Mouse (Mus musculus) kidney, adult 8-10 months (tissue): Measurements from ENCODE around the gene Ly6g5b.
"Not testable (repeated sequence)": the region's sequence is repeated elsewhere in the genome, so short reads cannot be mapped to it uniquely, and the experiment has no call there.

Experiments used
- DNase-seq, 2 experiments: peaks; one replicate each; pipeline ENCODE4 v3.0.0; 2022

Gene Ly6g5b

DNA sequence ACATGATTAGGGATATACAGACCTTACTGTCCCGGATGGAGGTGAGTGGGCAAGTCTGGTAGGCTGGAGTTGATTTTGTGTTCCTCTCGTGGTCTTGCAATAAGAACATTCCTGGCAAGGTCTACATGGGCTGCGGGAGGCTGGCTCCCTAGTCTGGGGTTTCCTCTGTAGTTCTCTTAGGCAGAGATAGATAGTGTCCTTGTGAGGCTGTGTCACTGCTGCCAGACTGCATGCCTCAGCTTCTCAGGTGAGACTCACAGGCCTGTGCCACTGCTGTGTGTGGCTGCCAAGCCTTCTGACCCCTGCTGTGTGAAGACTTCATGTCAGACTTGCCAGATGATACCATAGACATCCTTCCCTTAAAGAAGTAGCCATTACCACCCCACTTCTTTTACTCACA, 24.0 kb upstream of the Ly6g5b start:
- DNase-seq, result no peak

GRCm38 (mm10) chr17:35135591-35136320, 20.5 kb upstream of the Ly6g5b start:
- DNase-seq, result no peak

GRCm38 (mm10) chr17:35134801-35135590, 19.8 kb upstream of the Ly6g5b start, which contains the start of gene Bag6:
Bag6 (plus strand) TSS chr17:35135178.
- DNase-seq, result peak; percentile 92 to 93

- DNase-seq, result no peak
Observed at GRCm38 (mm10) chr17:35133517-35133916, 18.3 kb upstream of the Ly6g5b start.

- no peak for DNase-seq
Observed at GRCm38 (mm10) chr17:35132174-35132560, 16.9 kb upstream of the Ly6g5b start.

- peak in 1 of 2 experiments; percentile 41 for DNase-seq
Observed at GRCm38 (mm10) chr17:35131500-35132173, 16.4 kb upstream of the Ly6g5b start, which contains the start of gene Apom. Apom (minus strand) TSS chr17:35132050.

GRCm38 (mm10) chr17:35131038-35131437, 15.8 kb upstream of the Ly6g5b start:
- DNase-seq, result no peak

- no peak for DNase-seq
Observed at GRCm38 (mm10) chr17:35128996-35129395, 13.8 kb upstream of the Ly6g5b start.

DNA sequence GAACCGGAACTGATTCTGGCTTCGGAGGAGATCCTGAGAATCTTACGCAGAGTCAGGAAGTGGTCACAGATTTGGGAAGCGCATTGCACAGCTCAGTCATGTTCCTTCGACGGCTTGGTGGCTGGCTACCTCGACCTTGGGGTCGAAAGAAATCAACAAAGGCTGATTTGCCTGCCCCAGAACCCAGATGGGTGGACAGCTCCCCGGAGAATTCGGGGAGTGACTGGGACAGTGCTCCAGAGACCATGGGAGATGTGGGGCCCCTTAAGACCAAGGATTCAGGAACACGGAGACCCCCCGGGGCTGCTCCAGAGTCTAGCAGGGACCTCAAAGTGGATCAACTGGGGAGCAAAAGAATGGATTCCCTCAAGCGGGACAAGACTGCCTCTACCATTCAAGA, 11.8 kb upstream of the Ly6g5b start:
- no peak for DNase-seq

GRCm38 (mm10) chr17:35126206-35126611, 11.0 kb upstream of the Ly6g5b start, which contains the start of gene D17H6S53E:
D17H6S53E (plus strand) TSS chr17:35126373.
- DNase-seq, result peak; percentile 66 to 69

- no peak for DNase-seq
Observed at GRCm38 (mm10) chr17:35125578-35125977, 10.3 kb upstream of the Ly6g5b start.

DNA sequence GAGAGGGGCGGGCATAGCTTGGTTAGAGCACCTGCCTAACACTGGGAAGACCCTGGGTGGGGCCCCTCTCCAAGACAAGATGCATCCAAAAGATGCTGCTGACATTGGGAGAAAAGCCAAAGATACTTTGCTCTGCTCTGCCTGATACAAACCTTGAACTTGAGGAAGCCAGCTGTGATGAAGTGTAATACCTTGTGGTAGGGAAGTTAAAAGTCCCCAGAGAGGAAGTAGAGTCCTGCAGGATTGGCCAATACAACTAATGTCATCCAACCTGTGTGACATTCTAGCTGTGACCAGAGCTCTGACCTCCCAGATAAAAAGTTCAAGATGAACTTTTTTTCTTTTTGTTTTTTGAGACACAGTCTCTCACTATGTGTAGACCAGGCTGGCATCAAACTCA, 9.9 kb upstream of the Ly6g5b start:
- DNase-seq, result no peak

DNA sequence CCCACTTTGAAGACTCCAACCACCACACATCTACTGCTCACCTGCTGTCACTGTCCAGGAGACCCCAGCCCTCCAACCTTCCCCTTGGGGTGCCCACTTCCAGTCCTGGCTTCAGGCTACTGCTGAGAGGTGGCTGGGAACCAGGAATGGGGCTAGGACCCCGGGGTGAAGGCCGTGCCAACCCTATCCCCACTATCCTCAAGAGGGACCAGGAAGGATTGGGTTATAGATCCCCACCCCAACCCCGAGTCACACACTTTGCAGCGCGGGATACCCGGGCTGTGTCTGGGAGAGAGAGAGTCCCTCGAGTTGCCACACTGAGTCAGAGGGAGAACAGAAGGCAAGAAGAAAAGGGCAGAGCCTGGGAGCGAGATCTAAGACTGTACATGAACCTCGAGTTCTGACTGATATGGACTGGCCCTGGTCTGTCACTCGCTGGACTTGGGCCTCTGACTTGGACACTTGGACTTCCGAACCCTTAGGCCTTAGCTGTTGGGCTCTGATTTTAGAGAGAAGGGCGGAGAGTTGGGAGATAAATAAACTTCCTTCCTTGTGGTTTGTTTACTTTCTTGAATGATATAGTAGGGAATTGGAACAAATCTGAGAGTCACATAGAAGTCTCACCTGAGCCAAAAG, 9.2 kb upstream of the Ly6g5b start:
- DNase-seq, result not testable (repeated sequence)

GRCm38 (mm10) chr17:35123287-35123686, 8.1 kb upstream of the Ly6g5b start:
- not testable (repeated sequence) for DNase-seq

DNA sequence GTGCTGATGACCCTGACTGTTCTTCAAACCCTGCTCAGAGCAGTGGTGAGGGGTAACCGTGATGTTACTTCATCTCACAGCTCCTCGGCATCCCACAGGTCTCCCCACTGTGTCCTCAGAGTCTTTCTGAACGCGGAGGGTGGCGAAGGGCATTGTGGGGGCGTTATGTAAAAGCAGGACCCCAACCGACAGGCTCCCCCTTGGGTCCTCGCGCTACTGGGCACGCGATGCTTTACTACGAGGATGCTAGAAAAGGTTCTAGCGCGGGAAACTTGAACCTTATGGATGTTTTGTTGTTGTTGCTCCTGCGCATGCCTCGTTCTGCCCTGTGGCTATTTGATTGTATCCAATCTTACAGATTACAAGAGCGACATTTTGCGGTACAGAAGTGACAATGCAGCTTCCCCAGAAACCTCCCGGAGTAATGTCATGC, 6.7 kb upstream of the Ly6g5b start, which contains the start of gene Csnk2b:
Gene Csnk2b, minus strand, starts transcription at position 183 of the 433 bp plus-strand sequence.
- DNase-seq, result peak; percentile 44 to 51

DNA sequence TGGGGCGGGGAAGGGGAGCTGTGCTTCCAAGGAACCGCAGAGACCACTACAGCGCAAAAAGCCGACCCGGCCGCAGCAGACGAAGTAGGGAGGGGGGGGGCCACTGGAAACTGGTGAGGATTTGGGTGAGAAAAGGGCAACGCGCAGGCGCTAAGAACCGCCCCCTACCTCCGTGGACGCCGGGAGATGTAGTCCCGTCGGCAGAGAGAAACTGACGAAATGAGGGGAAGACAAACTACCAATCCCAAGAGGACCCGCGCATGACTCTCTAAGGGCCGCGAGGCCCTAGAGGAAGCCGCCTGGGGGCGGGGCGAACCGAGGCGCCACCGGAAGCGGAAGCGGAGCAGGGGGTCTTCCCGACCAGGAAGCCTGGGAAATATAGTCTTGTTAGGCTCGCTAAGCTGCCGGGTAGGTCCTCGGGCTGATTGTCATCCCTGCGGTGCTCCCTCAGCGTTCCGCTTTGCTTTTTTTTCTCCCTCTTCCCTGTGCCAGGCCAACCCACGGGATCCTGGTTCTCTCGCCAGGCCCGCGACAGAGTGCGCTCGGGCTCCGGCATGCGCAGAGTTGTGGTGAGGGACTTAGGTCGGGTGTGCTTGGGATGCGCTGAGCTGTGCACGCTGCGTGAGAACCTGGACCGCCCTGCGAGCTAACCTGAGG, 6.0 kb upstream of the Ly6g5b start, which contains the start of gene Gpank1:
Gene Gpank1, plus strand, starts transcription at position 313 of the 657 bp plus-strand sequence.
- DNase-seq, result peak; percentile 98 to 99

GRCm38 (mm10) chr17:35120745-35121142, 5.5 kb upstream of the Ly6g5b start:
- DNase-seq, result peak; percentile 49 to 58

DNA sequence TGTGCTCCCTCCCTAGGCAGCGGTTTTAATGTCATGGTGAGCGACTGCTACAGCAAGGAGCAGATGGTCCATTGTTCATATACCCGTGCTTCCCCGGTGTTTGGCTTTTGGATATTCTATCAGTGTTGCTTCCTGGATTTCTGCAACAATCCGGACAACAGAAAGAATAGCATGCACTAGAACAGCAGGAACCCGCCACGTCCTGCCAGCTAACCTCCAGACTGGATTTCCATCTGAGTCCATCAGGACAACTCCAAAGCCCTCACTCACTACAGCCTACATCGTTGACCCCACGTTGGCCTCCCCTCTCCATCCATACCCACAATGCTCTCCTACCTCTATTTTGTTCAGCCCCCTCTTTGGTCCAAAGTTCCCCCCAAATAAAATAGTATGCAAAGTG, 3.5 kb downstream of the Ly6g5b start:
- DNase-seq, result no peak

DNA sequence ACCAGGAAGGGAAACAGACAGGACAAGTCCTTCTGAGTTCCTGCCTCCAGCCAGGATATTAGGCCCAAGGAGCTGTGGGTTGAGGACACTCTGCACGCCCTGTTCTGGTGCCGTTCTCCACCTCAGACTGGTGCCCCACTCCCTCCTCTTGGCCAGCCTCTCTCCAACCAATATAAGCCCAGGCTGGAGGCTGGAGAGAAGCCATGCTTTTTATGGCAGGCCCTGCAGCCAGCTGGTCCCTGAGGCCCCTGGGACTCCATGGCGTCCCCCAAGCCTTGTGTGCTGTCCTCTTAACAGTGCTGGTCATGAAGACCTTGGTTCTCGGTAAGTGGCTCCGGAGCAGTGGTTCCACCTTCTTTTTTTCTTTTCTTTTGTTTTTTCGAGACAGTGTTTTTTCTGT, 7.1 kb downstream of the Ly6g5b start, which contains the start of gene Ly6g5c:
Gene Ly6g5c, plus strand, starts transcription at position 183 of the 400 bp plus-strand sequence.
- DNase-seq, result no peak

DNA sequence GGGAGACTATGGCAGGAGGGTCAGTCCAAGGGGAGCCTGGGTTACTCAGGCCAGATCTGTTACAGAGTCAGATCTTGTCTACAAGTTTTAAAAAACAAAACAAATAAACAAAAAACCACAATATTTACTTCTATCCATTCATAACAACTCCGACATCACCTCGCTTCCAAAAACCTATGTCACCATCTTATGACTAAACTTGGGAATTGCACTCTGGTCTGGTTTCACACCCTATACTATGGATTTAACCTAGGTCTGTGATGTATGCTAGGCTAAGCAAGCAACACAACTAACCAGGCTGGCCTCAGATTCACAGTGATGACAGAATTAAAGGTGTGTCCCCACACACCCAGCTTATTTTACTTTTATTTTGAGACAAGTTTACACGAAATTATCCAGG, 8.7 kb downstream of the Ly6g5b start:
- DNase-seq, result no peak

DNA sequence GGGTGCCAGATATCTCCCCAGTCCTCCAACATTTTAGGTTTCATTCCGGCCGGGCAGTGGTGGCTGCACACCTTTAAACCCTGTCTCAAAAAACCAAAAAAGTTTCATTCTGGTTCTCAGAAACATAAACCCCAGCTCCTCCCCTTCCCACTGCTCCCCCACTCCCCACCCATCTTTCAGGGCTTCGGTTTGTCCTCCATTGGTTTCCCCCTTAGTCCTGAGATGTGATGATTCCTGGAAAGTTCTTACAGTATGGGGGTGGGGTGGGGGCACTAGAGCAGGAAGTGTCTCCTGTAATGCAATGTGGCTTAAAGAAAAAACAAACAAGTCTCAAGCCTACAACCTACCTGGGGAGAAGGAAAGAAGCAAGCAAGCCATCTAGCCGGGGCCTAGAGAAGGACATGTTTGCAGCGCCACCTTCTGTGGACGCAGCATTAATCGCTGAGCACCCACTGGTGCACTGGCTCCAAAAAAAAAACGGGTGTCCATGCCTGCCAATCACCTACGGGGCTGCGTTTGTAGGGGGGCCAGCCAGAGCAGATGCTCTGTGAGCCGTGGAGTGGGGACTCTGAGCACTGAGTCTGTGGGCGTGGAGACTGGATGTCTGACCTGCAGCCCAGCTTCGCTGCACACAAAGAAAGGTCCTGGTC, 9.4 kb downstream of the Ly6g5b start:
- DNase-seq, result peak in 1 of 2 experiments; percentile 45
